Mouse (Mus musculus) liver, embryonic 16.5 days (tissue): Measurements from ENCODE around the gene Vwce. TPM values are rescaled to one million over a fixed set of nuclear protein-coding genes. Genes with fewer than 3 reads are reported as not detected.

ENCODE experiments used
- ATAC-seq: fragments of 200-750 bp; cut with Nextera tagmentation; 2 replicates; pipeline ENCODE4 v1.8.0; 2017; ENCODE audit warnings: low read depth, mild to moderate bottlenecking, moderate number of reproducible peaks, moderate library complexity
- H3K27ac ChIP-seq: fragments of 300-500 bp; sonication (generic); 2 replicates; pipeline ENCODE4 v1.5.1; 2014; ENCODE audit warnings: mild to moderate bottlenecking, low read length
- H3K27me3 ChIP-seq: fragments of 300-500 bp; sonication (generic); 2 replicates; pipeline ENCODE4 v1.6.1; 2014; ENCODE audit warnings: low read depth, low read length, mixed read lengths; ENCODE audit not compliant: control insufficient read depth, insufficient read depth
- H3K36me3 ChIP-seq: fragments of 300-500 bp; sonication (generic); 2 replicates; pipeline ENCODE4 v1.6.1; 2014; ENCODE audit warnings: mild to moderate bottlenecking; ENCODE audit not compliant: control insufficient read depth, insufficient read depth
- H3K4me1 ChIP-seq: fragments of 300-500 bp; sonication (generic); 2 replicates; pipeline ENCODE4 v1.6.1; 2014; ENCODE audit warnings: low read depth, low read length, mixed read lengths; ENCODE audit not compliant: control insufficient read depth
- H3K4me2 ChIP-seq: fragments of 300-500 bp; sonication (generic); 2 replicates; pipeline ENCODE4 v1.6.1; 2014; ENCODE audit warnings: low read depth, low read length, mixed read lengths
- H3K4me3 ChIP-seq: fragments of 300-500 bp; sonication (generic); 2 replicates; pipeline ENCODE4 v1.5.1; 2014; ENCODE audit warnings: low read depth, mild to moderate bottlenecking, low read length
- H3K9ac ChIP-seq: fragments of 300-500 bp; sonication (generic); 2 replicates; pipeline ENCODE4 v1.6.1; 2014; ENCODE audit warnings: low read depth, low read length
- H3K9me3 ChIP-seq: fragments of 300-500 bp; sonication (generic); replicated peaks from 2 replicates; pipeline ENCODE4 v1.6.1; 2016; ENCODE audit warnings: low read length; ENCODE audit not compliant: control insufficient read depth
- WGBS: fragments of 180-500 bp; shearing (Covaris S2); extraction: QIAGEN DNeasy Blood & Tissue Kit; methylation state at CpG from one replicate; pipeline ENCODE4 v1.1.7; 2014; ENCODE audit not compliant: insufficient replicate concordance; 5-methylcytosine and 5-hydroxymethylcytosine counted together
- polyA plus RNA-seq: library from polyadenylated mRNA; unstranded; fragments of >200 nt; fragmentation: Nextera tagmentation; extraction: Ambion mirVana; gene quantifications from 2 replicates; pipeline ENCODE4 v1.2.1, GENCODE M21; 2015

Gene Vwce
- polyA plus RNA-seq, 1 experiment from 2014 or later: 16.0 TPM

GRCm38 (mm10) chr19:10637840-10638239 lies 3.8 kb downstream of the Vwce start:
- no peak overlapping the region for H3K9ac ChIP-seq
- H3K27me3 ChIP-seq: no peaks in the 10 kb centered on the region
- H3K4me2 ChIP-seq: no peak overlapping the region
- peaks cover 52% of the 10 kb centered on the region for H3K4me1 ChIP-seq
- H3K36me3 ChIP-seq: no peaks in the 10 kb centered on the region
- no peaks in the 10 kb centered on the region for H3K9me3 ChIP-seq
- H3K27ac ChIP-seq: no peak overlapping the region
- WGBS: 64% methylated on average over 7 of the region's 7 CpGs
- H3K4me3 ChIP-seq: no peak overlapping the region
- no peak for ATAC-seq

GRCm38 (mm10) chr19:10640080-10640479 lies 6.1 kb downstream of the Vwce start:
- peak; percentile 58; the same call in 1 of the 2 replicates for ATAC-seq
- H3K9me3 ChIP-seq: no peaks in the 10 kb centered on the region
- no peaks in the 10 kb centered on the region for H3K27me3 ChIP-seq
- no peak overlapping the region for H3K9ac ChIP-seq
- H3K4me3 ChIP-seq: no peak overlapping the region
- H3K4me1 ChIP-seq: peaks cover 34% of the 10 kb centered on the region
- no peaks in the 10 kb centered on the region for H3K36me3 ChIP-seq
- WGBS: 10% methylated on average over 5 of the region's 5 CpGs
- peak overlapping the region; percentile 26; the same call in 1 of the 2 replicates for H3K4me2 ChIP-seq
- 0 out of 2 replicates have a peak overlapping the region, but pooled peaks have one; percentile 42 for H3K27ac ChIP-seq

DNA sequence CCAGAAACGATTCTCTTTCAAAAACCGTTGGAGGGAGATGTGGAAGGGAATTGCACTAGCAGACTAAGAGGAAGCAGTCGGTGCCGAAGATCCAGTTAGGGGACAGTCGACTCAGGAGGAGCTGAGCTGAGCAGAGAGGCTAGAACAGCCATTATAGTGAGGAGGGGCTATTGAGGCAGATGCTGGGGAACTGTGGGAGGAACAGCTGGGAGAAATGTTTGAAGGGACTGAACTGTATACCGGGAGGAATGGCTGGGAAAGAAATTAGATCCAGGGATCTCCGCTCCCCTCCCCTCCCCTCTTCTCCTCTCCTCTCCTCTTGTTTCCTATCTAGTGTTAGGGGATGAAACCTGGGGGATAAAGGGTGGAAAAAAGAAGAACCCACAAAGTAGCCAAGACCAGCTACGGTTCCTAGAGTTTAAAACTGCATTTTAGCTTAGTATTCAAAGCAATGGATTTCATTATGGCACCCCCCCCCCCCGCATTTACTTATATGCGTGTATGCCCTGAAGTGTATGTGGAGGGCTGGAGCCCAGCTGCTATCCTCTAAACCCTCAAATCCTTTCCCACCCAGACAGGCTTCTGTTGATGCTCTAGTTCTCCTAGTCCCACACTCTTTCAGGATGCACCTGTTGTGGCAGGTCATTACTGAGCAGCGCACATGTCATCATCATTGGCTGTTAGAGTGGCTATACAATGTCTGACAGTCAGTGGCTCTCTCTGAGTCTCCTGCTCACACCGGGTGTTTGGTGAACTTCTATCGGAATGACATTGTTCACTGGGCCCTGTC lies 6.8 kb downstream of the Vwce start:
- Histone ChIP-seq H3K4me1 (peaks cover 27% of the 10 kb centered on the region), H3K36me3 (no peaks in the 10 kb centered on the region), H3K27me3 (no peaks in the 10 kb centered on the region), H3K4me3 (no peak overlapping the region), H3K9me3 (no peaks in the 10 kb centered on the region), H3K9ac (no peak overlapping the region), H3K4me2 (no peak overlapping the region), H3K27ac (no peak overlapping the region)
- ATAC-seq: no peak
- 46% methylated on average over 13 of the region's 13 CpGs for WGBS

DNA sequence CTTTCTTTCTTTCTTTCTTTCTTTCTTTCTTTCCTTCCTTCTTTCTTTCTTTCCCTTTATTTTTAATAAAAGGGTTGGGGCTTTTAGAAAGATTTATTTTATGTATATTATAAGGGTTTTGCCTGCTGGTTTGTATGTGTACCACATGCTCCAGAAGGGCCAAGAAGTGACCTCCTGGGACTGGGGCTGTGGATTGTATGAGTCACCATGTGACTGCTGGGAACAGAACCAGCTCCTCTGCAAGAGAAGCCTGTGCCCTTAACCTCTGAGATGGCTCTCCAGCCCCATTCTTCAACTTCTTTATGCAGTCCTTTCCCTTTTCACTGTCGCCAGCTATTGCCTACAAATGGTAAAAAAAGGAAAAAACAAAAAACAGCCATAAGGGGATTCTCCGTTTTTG lies 11.6 kb downstream of the Vwce start:
- no peaks in the 10 kb centered on the region for H3K9me3 ChIP-seq
- H3K27me3 ChIP-seq: no peaks in the 10 kb centered on the region
- WGBS: 81% methylated on average over 2 of the region's 2 CpGs
- no peak overlapping the region for H3K27ac ChIP-seq
- no peak for ATAC-seq
- H3K36me3 ChIP-seq: no peaks in the 10 kb centered on the region; the same call in 1 of the 2 replicates
- no peak overlapping the region for H3K9ac ChIP-seq
- H3K4me2 ChIP-seq: no peak overlapping the region
- H3K4me1 ChIP-seq: peaks cover 5% of the 10 kb centered on the region
- H3K4me3 ChIP-seq: no peak overlapping the region

- H3K4me2 ChIP-seq: no peak overlapping the region
- peaks cover 4% of the 10 kb centered on the region for H3K4me1 ChIP-seq
- WGBS: 67% methylated on average over 8 of the region's 8 CpGs
- no peak overlapping the region for H3K9ac ChIP-seq
- H3K27me3 ChIP-seq: no peaks in the 10 kb centered on the region
- H3K9me3 ChIP-seq: no peaks in the 10 kb centered on the region
- ATAC-seq: no peak
- H3K4me3 ChIP-seq: no peak overlapping the region
- no peak overlapping the region for H3K27ac ChIP-seq
- no peaks in the 10 kb centered on the region; the same call in none of the 2 replicates for H3K36me3 ChIP-seq
These were observed 14.1 kb downstream of the Vwce start for GRCm38 (mm10) chr19:10648156-10648555.

DNA sequence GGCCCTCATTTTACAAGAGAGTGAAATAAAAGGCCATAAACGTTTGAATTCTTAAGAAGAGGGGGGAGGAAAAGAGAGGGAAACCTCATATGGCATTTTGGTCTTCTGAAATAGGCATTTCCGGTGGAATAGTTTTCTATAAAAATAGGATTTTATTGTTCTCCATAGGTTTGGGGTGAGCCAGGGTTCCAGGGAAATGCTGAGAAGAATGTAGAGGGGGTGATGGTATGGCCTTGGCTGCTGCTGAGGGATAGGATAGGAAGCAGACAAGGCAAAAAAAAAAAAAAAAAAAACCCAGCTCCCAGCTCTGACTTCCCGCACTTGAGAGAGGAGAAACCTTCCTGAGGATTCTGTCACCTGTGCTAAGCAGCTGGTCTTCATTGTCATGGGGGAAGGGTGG lies 22.0 kb downstream of the Vwce start:
- no peaks in the 10 kb centered on the region for H3K27me3 ChIP-seq
- H3K4me3 ChIP-seq: no peak overlapping the region
- WGBS: 64% methylated on average over 3 of the region's 3 CpGs
- peak overlapping the region; percentile 1 for H3K9ac ChIP-seq
- H3K27ac ChIP-seq: peak overlapping the region; percentile 92
- H3K4me2 ChIP-seq: no peak overlapping the region
- no peaks in the 10 kb centered on the region for H3K9me3 ChIP-seq
- H3K36me3 ChIP-seq: no peaks in the 10 kb centered on the region; the same call in 1 of the 2 replicates
- ATAC-seq: no peak
- peaks cover 57% of the 10 kb centered on the region for H3K4me1 ChIP-seq

DNA sequence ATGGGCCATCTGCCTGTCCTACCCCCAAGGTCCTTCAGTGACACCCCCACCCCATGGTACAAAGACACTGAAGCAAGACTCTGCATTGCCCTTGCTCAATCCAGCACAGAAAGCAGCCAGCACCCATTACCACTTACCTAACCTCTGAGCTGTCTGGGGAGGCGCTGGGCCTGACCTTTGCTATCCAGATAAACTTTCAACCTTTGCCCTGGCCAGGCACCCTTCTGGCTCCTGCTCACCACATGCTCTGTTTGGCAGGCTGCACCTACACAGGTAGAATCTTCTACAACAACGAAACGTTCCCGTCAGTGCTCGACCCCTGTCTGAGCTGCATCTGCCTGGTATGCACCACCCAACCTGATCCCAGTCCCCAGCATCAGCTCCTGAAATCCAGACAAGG lies 23.7 kb downstream of the Vwce start:
- no peaks in the 10 kb centered on the region for H3K36me3 ChIP-seq
- ATAC-seq: peak; percentile 65
- no peaks in the 10 kb centered on the region for H3K27me3 ChIP-seq
- H3K27ac ChIP-seq: peak overlapping the region; percentile 92
- peaks cover 70% of the 10 kb centered on the region for H3K4me1 ChIP-seq
- peak overlapping the region; percentile 17; the same call in 1 of the 2 replicates for H3K9ac ChIP-seq
- H3K4me2 ChIP-seq: no peak overlapping the region
- no peak overlapping the region for H3K4me3 ChIP-seq
- H3K9me3 ChIP-seq: no peaks in the 10 kb centered on the region
- WGBS: 72% methylated on average over 5 of the region's 5 CpGs

DNA sequence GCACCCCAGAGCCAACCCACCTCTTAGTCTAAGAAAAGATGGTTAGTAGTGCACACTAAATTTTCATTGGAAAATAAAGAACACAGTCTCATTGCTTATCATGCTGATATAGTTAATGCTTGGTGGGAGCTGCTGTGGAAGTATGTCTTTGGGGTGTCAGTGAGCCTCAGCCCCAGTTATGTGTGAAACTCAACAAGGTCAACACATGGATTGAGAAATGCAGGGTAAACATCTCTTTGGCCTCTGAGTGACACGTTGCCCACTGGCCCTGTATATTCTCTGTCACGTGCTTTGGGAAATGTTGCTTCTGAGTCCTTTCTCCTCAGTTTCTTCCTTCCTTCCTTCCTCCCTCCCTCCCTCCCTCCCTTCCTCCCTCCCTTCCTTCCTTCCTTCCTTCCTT lies 24.4 kb downstream of the Vwce start:
- peak overlapping the region; percentile 92 for H3K27ac ChIP-seq
- no peaks in the 10 kb centered on the region for H3K9me3 ChIP-seq
- H3K27me3 ChIP-seq: no peaks in the 10 kb centered on the region
- 0 out of 2 replicates have a peak, but pooled peaks have one; percentile 19 for ATAC-seq
- no peak overlapping the region for H3K4me2 ChIP-seq
- peaks cover 74% of the 10 kb centered on the region for H3K4me1 ChIP-seq
- no peak overlapping the region for H3K4me3 ChIP-seq
- H3K9ac ChIP-seq: peak overlapping the region; percentile 17; the same call in 1 of the 2 replicates
- H3K36me3 ChIP-seq: no peaks in the 10 kb centered on the region
- 64% methylated on average over 2 of the region's 2 CpGs for WGBS

DNA sequence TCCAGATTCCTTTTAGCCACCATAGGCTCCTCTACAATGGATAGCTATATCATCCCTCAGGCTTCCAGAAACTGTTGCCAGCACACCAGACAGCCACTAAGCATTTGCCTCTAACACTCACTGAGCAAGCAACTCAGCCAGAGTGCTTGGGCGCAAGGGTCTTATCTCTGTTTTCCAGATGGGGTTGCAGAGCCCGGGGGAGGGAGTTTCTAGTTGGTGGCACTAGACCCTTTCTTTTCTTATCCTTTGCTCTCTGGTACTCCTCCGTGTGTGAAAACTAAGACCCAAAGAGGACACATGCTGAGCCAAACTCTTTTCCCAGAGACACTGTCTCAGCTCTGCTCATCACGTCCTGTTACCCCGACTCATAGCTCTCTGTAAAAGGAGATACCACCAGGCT lies 27.4 kb downstream of the Vwce start:
- ATAC-seq: peak; percentile 84
- Histone ChIP-seq H3K27me3 (no peaks in the 10 kb centered on the region), H3K27ac (peak overlapping the region; percentile 97), H3K4me1 (peaks cover 66% of the 10 kb centered on the region), H3K9me3 (no peaks in the 10 kb centered on the region), H3K9ac (peak overlapping the region; percentile 37), H3K36me3 (no peaks in the 10 kb centered on the region), H3K4me2 (peak overlapping the region; percentile 62), H3K4me3 (peak overlapping the region; percentile 4; the same call in 1 of the 2 replicates)
- WGBS: 18% methylated on average over 5 of the region's 5 CpGs
